Mouse (Mus musculus) heart, embryonic 16.5 days (tissue): ENCODE data around the gene AI413582. TPM values are rescaled to one million over a fixed set of nuclear protein-coding genes. Genes with fewer than 3 reads are reported as not detected.

Experiments
- ATAC-seq: fragments of 200-750 bp; cut with Nextera tagmentation; replicated peaks from 2 replicates; pipeline ENCODE4 v1.8.0; 2017; ENCODE audit warnings: moderate number of reproducible peaks; ENCODE audit not compliant: insufficient read depth, low FRiP score; ENCODE audit errors: extremely low read depth
- H3K27ac ChIP-seq: fragments of 300-500 bp; sonication (generic); 2 replicates; pipeline ENCODE4 v1.5.1; 2014; ENCODE audit warnings: mild to moderate bottlenecking, low read length, control low read depth, moderate library complexity
- H3K27me3 ChIP-seq: fragments of 300-500 bp; sonication (generic); 2 replicates; pipeline ENCODE4 v1.6.1; 2014; ENCODE audit warnings: low read length, mixed read lengths; ENCODE audit not compliant: control insufficient read depth, insufficient read depth
- H3K36me3 ChIP-seq: fragments of 300-500 bp; sonication (generic); 2 replicates; pipeline ENCODE4 v1.6.1; 2014; ENCODE audit not compliant: control insufficient read depth, insufficient read depth
- H3K4me1 ChIP-seq: fragments of 300-500 bp; sonication (generic); 2 replicates; pipeline ENCODE4 v1.6.1; 2014; ENCODE audit warnings: low read length, mixed read lengths; ENCODE audit not compliant: control insufficient read depth, insufficient read depth
- H3K4me2 ChIP-seq: fragments of 300-500 bp; sonication (generic); 2 replicates; pipeline ENCODE4 v1.6.1; 2014; ENCODE audit warnings: low read depth, mild to moderate bottlenecking, control low read depth, low read length
- H3K4me3 ChIP-seq: fragments of 300-500 bp; sonication (generic); 2 replicates; pipeline ENCODE4 v1.5.1; 2014; ENCODE audit warnings: mild to moderate bottlenecking, control low read depth, low read length
- H3K9ac ChIP-seq: fragments of 300-500 bp; sonication (generic); 2 replicates; pipeline ENCODE4 v1.6.1; 2014; ENCODE audit warnings: low read length, control low read depth
- H3K9me3 ChIP-seq: fragments of 300-500 bp; sonication (generic); replicated peaks from 2 replicates; pipeline ENCODE4 v1.6.1; 2016; ENCODE audit warnings: low read length; ENCODE audit not compliant: control insufficient read depth
- WGBS: fragments of 180-500 bp; shearing (Covaris S2); extraction: QIAGEN DNeasy Blood & Tissue Kit; methylation state at CpG from one replicate; pipeline ENCODE4 v1.1.7; 2014; 5-methylcytosine and 5-hydroxymethylcytosine counted together
- polyA plus RNA-seq: library from polyadenylated mRNA; unstranded; fragments of >200 nt; fragmentation: Nextera tagmentation; extraction: Ambion mirVana; gene quantifications from 2 replicates; pipeline ENCODE4 v1.2.1, GENCODE M21; 2015

AI413582 gene
- polyA plus RNA-seq, 1 experiment from 2014 or later, result 22.6 TPM

DNA sequence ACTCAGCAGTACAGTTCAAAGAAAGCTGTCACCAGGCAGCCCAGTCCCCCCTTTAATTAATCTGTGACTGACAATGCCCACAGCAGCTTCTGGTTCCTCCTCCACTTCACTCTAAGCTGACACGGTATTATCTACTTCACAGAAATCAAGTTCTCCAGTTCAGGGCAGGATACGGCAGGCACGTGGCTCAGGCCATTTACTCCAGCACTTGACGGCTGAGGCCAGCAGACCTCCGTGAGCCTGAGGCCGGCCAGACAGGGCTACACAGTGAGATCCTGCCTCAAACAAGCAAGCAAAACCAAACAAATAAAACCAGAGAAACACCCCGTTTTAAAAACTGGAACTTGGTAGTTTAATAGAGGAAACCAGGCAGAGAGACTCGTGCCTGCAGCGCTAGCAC lies 21.1 kb upstream of the AI413582 start:
- H3K9ac ChIP-seq, result peak overlapping the region; percentile 56
- ATAC-seq, result peak; percentile 49
- 44% methylated on average over 9 of the region's 9 CpGs for WGBS
- peaks cover 17% of the 10 kb centered on the region for H3K36me3 ChIP-seq
- peak overlapping the region; percentile 95 for H3K27ac ChIP-seq
- peaks cover 53% of the 10 kb centered on the region for H3K4me1 ChIP-seq
- H3K27me3 ChIP-seq, result no peaks in the 10 kb centered on the region
- no peak overlapping the region for H3K4me3 ChIP-seq
- H3K9me3 ChIP-seq, result no peaks in the 10 kb centered on the region
- peak overlapping the region; percentile 38 for H3K4me2 ChIP-seq

DNA sequence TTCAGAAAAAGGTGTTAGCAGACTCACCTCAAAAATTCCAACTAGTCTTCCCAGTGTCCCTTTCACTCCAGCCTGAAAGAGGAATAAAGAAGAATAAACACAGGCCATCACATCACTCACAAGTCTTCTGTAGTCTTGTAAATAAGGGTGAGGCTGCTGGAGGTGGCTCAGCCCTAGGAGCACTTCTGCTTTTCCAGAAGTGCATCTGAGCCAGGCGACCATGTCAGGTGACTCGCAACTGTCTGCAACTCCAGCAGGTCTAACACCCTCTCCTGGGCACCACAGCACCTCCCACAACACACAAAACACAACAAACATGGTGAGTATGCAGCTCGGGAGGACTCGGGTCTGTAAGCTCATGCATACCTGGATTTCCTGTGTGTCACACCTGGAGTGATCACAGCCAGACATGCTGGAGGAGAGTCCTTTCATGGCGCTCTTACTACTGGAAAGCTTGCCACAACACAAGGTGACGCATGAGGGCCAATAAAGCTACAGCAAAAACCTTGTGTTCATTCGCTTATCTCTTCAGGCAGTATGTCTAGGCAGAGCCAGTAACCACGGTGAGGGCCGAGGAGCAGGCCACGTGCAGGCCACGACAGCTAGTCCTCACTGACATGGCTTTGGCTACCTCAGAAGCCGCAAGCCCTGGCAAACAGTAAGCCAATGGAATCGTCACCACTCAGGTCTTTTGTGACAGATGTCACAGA lies 17.8 kb upstream of the AI413582 start:
- no peak overlapping the region for H3K4me2 ChIP-seq
- H3K9me3 ChIP-seq, result no peaks in the 10 kb centered on the region
- no peak for ATAC-seq
- no peaks in the 10 kb centered on the region for H3K27me3 ChIP-seq
- H3K27ac ChIP-seq, result no peak overlapping the region
- no peak overlapping the region for H3K4me3 ChIP-seq
- 80% methylated on average over 13 of the region's 13 CpGs for WGBS
- H3K4me1 ChIP-seq, result peaks cover 21% of the 10 kb centered on the region
- H3K9ac ChIP-seq, result no peak overlapping the region
- peaks cover 28% of the 10 kb centered on the region for H3K36me3 ChIP-seq

DNA sequence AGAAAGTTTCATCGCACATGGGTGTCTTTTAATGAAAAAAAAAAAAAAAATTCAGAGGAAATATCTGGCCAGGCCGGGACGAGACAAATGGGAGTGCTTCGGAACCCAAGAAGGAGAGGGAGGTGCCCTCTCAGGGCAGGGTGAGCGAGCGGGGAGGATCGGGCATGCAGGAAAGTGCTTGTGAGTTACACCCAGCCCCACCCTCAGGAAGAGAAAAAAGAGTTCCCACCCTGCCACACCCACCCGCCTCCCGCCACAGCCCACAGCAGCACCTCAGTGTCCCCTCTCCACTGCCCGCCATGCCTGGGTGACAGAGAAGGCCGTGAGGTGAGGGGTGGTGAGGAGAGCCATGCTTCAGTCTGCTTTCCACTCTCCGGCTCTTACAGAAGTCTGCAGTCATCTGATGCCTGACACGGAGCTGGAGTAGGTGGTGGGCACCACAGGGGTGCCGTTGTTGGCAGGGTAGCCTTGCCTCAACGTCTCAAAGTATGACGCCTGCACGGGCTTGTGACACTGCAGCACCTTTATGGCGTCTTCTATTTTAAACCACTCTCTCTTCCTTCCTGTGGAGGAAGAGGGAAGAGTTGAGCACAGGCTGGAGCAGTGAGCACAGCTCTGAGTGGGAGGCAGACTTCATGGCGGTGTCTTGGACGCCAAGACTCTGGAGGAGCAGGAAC lies 15.0 kb upstream of the AI413582 start:
- 79% methylated on average over 20 of the region's 20 CpGs for WGBS
- Histone ChIP-seq H3K9me3 (no peaks in the 10 kb centered on the region), H3K36me3 (peaks cover 26% of the 10 kb centered on the region), H3K9ac (no peak overlapping the region), H3K4me3 (no peak overlapping the region), H3K27me3 (no peaks in the 10 kb centered on the region), H3K4me2 (no peak overlapping the region), H3K27ac (no peak overlapping the region), H3K4me1 (peaks cover 3% of the 10 kb centered on the region; the same call in 1 of the 2 replicates)
- 0 out of 2 replicates have a peak, but pooled peaks have one; percentile 21 for ATAC-seq

DNA sequence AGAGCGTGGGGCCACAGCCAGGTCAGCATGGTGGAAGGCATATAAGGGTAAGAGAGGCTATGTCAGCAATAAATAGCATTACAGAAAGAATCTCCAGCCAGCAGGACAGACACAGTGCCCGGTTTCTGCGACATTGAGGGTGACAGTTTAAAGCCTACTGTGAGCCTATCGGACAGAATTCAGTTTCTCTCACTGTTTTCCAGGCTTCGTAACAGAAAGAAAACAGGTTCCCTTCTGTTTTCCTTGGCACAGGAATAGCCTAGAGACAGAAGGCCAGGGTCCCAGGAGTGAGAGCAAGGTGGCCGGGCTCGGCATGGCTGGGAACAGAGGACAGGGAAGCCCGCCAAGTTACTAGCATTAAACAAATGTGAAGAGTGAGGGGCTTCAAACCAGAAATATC lies 14.3 kb upstream of the AI413582 start:
- Histone ChIP-seq H3K4me1 (peaks cover 8% of the 10 kb centered on the region), H3K27me3 (no peaks in the 10 kb centered on the region), H3K4me2 (no peak overlapping the region), H3K27ac (no peak overlapping the region), H3K9ac (no peak overlapping the region), H3K36me3 (peaks cover 26% of the 10 kb centered on the region), H3K4me3 (no peak overlapping the region), H3K9me3 (no peaks in the 10 kb centered on the region)
- ATAC-seq, result no peak
- WGBS, result 73% methylated on average over 8 of the region's 8 CpGs

DNA sequence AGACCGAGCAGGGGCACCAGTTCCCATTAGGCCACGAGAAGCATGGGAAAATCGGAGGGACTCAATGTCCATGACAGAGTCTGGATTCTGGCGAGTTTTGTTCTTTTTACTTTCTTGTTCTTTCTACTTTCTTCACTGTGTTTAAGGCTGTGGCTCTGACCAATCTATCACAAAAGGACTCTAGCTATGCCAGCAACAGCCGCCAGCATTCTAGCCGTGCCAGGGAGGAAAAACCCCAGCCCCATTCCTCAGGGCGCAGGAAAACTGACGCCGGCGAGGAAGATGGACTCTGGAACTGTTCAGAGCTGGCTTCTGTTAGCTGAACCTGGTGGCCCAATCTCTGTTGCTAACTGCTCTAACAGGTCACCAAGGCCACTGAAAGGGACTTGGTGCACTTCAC lies 12.9 kb upstream of the AI413582 start:
- 92% methylated on average over 10 of the region's 10 CpGs for WGBS
- Histone ChIP-seq H3K36me3 (peaks cover 26% of the 10 kb centered on the region), H3K9ac (no peak overlapping the region), H3K4me3 (no peak overlapping the region), H3K9me3 (no peaks in the 10 kb centered on the region), H3K27ac (no peak overlapping the region), H3K4me1 (peaks cover 10% of the 10 kb centered on the region), H3K4me2 (no peak overlapping the region), H3K27me3 (no peaks in the 10 kb centered on the region)
- no peak for ATAC-seq

DNA sequence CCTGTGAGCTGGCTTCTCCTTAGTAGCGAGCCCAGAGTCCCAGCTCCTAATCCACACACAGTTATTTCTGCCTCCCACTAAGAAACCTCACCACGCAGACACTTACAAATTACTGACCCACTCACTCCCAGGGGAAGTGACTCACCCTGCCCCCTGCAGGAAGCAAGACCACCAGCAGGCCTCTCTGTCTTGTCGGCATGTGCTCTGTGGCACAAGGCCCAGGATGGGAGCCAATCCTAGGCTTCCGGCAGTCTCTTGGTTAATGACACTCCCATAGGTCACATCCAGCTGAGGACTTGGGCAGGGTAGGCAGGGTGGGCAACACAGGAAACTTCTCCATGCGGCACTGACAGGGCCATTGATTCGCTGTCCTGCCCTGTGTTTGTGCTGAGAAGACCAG lies 11.9 kb upstream of the AI413582 start:
- H3K9me3 ChIP-seq, result no peaks in the 10 kb centered on the region
- no peak for ATAC-seq
- H3K27me3 ChIP-seq, result no peaks in the 10 kb centered on the region
- H3K27ac ChIP-seq, result no peak overlapping the region
- H3K4me3 ChIP-seq, result no peak overlapping the region
- WGBS, result 63% methylated on average over 6 of the region's 6 CpGs
- peaks cover 10% of the 10 kb centered on the region for H3K4me1 ChIP-seq
- peaks cover 23% of the 10 kb centered on the region for H3K36me3 ChIP-seq
- no peak overlapping the region for H3K9ac ChIP-seq
- no peak overlapping the region for H3K4me2 ChIP-seq

DNA sequence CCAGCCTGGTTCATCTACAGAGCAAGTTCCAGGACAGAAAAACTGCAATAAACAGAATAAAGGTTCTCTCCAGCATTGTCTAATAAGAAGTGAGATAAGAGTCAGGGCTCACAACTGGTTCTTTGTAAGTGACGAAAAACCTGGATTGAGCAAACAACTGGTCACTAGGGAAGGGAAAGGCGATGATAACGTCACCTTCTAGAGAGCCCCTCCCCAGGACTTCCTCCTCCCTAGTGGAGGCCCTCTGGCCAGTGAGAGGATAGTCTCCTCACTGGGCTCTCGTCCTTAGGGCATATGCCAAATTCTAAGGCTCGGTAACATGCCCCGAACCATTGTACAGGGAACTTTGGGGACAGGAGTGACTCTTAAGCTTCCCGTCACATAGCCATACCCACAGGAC lies 10.5 kb upstream of the AI413582 start:
- Histone ChIP-seq H3K4me2 (no peak overlapping the region), H3K4me1 (peaks cover 15% of the 10 kb centered on the region), H3K9me3 (no peaks in the 10 kb centered on the region), H3K36me3 (peaks cover 14% of the 10 kb centered on the region), H3K27me3 (no peaks in the 10 kb centered on the region), H3K4me3 (no peak overlapping the region), H3K9ac (no peak overlapping the region), H3K27ac (no peak overlapping the region)
- ATAC-seq, result no peak
- 76% methylated on average over 7 of the region's 7 CpGs for WGBS

DNA sequence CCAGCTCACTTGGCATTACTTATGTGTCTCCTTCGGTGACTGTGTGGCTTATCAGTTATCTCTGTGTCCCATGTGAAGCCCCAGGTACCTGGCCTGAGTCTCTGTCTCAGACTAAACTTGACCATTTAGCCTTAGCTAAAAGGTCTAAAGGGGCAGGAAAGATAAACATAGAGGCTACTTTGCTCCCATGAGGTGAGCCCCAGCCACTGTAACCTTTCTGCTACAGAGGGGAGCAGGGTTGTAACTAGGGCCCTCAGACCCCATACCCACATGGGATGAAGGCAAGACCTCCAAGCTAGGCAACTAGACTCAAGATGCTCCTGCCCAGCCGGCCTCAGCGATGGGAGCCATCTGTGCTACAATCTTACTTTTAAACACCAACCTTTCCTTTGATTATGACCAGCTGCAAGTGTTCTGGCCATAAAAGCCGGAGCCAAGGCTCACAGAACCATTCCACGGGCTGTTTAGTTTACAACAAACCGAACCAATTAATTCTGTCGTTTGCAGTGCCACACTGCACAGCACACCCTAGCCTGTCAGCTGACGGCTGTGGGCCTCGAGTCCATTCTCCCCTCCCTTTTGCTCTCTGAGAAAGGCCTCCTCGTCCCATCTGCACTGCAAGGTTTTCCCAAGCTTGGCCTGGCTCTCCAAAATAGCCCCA lies 9.7 kb upstream of the AI413582 start:
- H3K4me3 ChIP-seq, result no peak overlapping the region
- no peak overlapping the region for H3K4me2 ChIP-seq
- peak overlapping the region; percentile 41; the same call in 1 of the 2 replicates for H3K27ac ChIP-seq
- no peaks in the 10 kb centered on the region for H3K27me3 ChIP-seq
- no peak for ATAC-seq
- peaks cover 14% of the 10 kb centered on the region for H3K36me3 ChIP-seq
- H3K4me1 ChIP-seq, result peaks cover 15% of the 10 kb centered on the region
- H3K9me3 ChIP-seq, result no peaks in the 10 kb centered on the region
- WGBS, result 72% methylated on average over 10 of the region's 10 CpGs
- H3K9ac ChIP-seq, result no peak overlapping the region
